Mouse (Mus musculus): ENCODE results near the gene Slc2a9.

GRCm38 (mm10) chr5:38356927-38357326, 146.0 kb downstream of the Slc2a9 start:
- TF ChIP-seq GATA1 (IDR thresholded peaks at IDR 0.05; ENCODE audit: borderline replicate concordance, low read length) (no peak), CTCF (IDR thresholded peaks at IDR 0.05; ENCODE audit: low read depth, low read length) (no peak)
